Mouse (Mus musculus) bone marrow, adult 2 months (tissue): ENCODE measurements around the gene Hopx. TPM values are rescaled to one million over a fixed set of nuclear protein-coding genes. Genes with fewer than 3 reads are reported as not detected.

Experiments used
- H3K27ac ChIP-seq: fragments of 200-500 bp; 2 replicates; pipeline ENCODE4 v1.5.1; 2012; ENCODE audit warnings: low read depth, mild to moderate bottlenecking, control low read depth, inconsistent platforms, low read length; ENCODE audit not compliant: control insufficient read depth, poor library complexity, insufficient read depth
- H3K4me1 ChIP-seq: fragments of 200-500 bp; 2 replicates; pipeline ENCODE4 v1.6.1; 2011; ENCODE audit warnings: low read length; ENCODE audit not compliant: control insufficient read depth, insufficient read depth
- H3K4me3 ChIP-seq: fragments of 200-500 bp; replicated peaks from 2 replicates; pipeline ENCODE3; 2011; ENCODE audit warnings: mild to moderate bottlenecking, low read depth, low read length, control low read depth; ENCODE audit not compliant: control insufficient read depth
- CTCF ChIP-seq: fragments of 200-500 bp; IDR thresholded peaks from 2 replicates; pipeline ENCODE4 v1.5.1; 2011; ENCODE audit warnings: low read length, control low read depth; ENCODE audit not compliant: control insufficient read depth, insufficient read depth
- POLR2A ChIP-seq: fragments of 200-500 bp; IDR thresholded peaks from 2 replicates; pipeline ENCODE4 v1.6.1; 2011; ENCODE audit warnings: low read depth, mild to moderate bottlenecking, control low read depth, low read length, borderline replicate concordance; ENCODE audit not compliant: control insufficient read depth
- WGBS: fragments of 180-500 bp; shearing (Covaris S2); methylation state at CpG from one replicate; pipeline ENCODE4 v1.1.7; 2018; 5-methylcytosine and 5-hydroxymethylcytosine counted together
- polyA plus RNA-seq: library from polyadenylated mRNA; stranded (reverse); fragments of >200 nt; gene quantifications from 2 replicates; pipeline ENCODE4 v1.2.4, GENCODE M21; 2011; ENCODE audit warnings: low replicate concordance; ENCODE audit not compliant: missing spikeins, insufficient read depth, insufficient read length

Hopx gene
- polyA plus RNA-seq, 1 experiment, result 8.3 TPM

DNA sequence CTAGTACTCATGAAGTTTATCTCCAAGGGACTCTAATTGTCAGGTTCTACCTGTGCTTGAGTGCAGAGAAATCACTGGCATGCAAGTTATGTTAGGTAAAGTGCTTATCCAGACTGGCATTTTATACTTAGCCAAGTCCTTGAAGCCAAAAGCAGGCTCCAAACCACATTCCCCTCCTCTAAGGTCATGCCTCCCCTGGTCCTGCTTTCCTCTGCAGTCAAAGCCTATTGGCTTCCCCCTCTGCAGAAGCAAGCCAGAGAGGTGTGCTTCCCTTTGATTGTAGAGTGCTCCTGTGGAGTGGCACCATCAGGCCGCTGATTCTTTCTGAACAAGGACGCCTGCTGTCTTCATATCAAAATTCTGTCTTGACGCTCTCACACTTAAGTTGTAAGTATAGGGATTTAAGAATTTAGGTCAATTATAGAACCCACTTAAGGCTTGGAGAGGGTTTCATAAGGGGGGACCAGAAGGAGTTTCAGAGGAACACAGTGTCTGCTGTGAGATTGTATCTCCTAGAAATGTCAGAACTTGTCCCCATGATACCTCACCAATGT, 11.6 kb upstream of the Hopx start:
- H3K27ac ChIP-seq, result no peak overlapping the region
- 90% methylated on average over 3 of the region's 3 CpGs for WGBS
- no peak overlapping the region for H3K4me3 ChIP-seq
- TF ChIP-seq CTCF (no peak), POLR2A (no peak)
- H3K4me1 ChIP-seq, result peaks cover 4% of the 10 kb centered on the region

GRCm38 (mm10) chr5:77124817-77125283, 9.9 kb upstream of the Hopx start:
- no peak for TF ChIP-seq CTCF
- no peak for TF ChIP-seq POLR2A
- H3K4me1 ChIP-seq, result peaks cover 4% of the 10 kb centered on the region
- WGBS, result 20% methylated on average over 4 of the region's 4 CpGs
- H3K27ac ChIP-seq, result no peak overlapping the region
- H3K4me3 ChIP-seq, result no peak overlapping the region

DNA sequence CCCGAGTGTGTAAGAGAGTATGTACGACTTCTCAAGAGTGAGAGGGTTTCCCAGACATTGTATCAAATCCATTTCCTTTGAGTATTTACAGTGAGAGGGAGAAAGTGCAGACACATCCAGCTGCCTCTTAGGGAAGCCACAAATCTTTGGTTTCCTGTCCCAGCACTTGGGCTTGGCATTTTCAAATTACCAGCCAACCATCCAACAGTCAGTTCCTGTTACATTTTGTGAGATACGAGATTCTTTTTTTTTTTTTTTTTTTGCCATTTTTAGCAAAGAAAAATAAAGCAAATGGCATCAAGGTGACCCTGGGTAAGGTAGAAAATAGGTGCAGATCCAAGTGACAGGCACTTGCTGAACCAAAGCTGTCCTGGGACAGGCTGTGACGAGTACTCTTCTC, 9.2 kb upstream of the Hopx start:
- Histone ChIP-seq H3K27ac (peak overlapping the region; percentile 66), H3K4me1 (peaks cover 4% of the 10 kb centered on the region), H3K4me3 (no peak overlapping the region)
- no peak for TF ChIP-seq CTCF
- TF ChIP-seq POLR2A, result no peak
- 4% methylated on average over 4 of the region's 4 CpGs for WGBS

GRCm38 (mm10) chr5:77123597-77123996, 8.7 kb upstream of the Hopx start:
- 46% methylated on average over 9 of the region's 9 CpGs for WGBS
- Histone ChIP-seq H3K4me3 (no peak overlapping the region), H3K4me1 (peaks cover 4% of the 10 kb centered on the region), H3K27ac (no peak overlapping the region)
- no peak for TF ChIP-seq CTCF

GRCm38 (mm10) chr5:77122254-77123192, 7.6 kb upstream of the Hopx start:
- Histone ChIP-seq H3K4me1 (peaks cover 4% of the 10 kb centered on the region), H3K4me3 (no peak overlapping the region), H3K27ac (no peak overlapping the region)
- WGBS, result 73% methylated on average over 20 of the region's 20 CpGs
- TF ChIP-seq CTCF, result no peak
- no peak for TF ChIP-seq POLR2A

GRCm38 (mm10) chr5:77120701-77121100, 5.8 kb upstream of the Hopx start:
- Histone ChIP-seq H3K4me1 (peaks cover 4% of the 10 kb centered on the region), H3K27ac (no peak overlapping the region), H3K4me3 (no peak overlapping the region)
- TF ChIP-seq CTCF (no peak), POLR2A (no peak)
- 65% methylated on average over 7 of the region's 7 CpGs for WGBS

DNA sequence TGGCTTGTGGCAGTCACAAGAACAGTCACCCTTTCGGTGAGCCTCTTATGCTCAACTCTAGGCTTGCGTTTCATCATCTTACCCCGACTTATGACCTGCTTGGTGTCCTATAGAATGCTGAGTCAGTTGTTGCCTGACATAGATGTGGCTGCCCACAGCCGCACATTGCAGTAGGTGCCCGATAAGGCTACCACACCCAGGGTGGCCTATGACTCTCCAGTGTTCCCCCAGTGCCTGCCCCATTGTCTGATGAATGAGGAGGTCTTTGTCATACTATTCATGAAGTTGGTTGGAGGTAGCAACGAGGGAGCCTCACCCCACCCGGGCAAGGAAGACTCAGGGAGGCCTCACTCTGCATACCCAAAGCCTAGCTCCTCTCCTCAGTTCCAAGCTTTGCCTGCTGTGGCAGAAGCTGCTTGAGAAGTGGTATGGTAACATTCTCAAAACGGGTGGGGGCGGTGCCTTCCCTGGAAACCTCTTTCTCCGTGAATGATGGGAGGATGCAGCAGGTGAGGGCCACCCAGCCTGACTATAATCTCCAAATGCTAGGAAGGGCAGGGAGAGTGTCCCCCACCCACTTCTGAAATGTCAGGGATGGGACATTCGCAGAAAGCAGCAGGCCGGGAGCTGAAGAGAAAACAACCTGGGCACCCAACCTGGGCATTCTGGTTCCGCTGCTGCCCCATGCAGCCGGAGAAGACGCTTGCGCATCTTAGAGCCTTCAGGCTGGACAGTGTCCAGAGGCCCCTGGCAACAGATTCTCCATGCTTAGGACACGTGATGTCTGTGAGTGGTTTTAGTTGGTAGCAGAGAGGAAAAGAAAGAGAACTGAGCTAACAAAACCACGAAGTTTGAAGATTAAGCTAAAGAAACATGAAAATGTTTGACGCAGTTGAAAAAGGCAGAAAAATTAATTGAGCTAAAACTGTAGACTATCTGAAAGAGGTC, 4.8 kb upstream of the Hopx start:
- Histone ChIP-seq H3K4me3 (no peak overlapping the region), H3K27ac (peak overlapping the region; percentile 12; the same call in 1 of the 2 replicates), H3K4me1 (peaks cover 4% of the 10 kb centered on the region)
- TF ChIP-seq CTCF, result no peak
- TF ChIP-seq POLR2A, result no peak
- 64% methylated on average over 19 of the region's 19 CpGs for WGBS

GRCm38 (mm10) chr5:77115732-77116131, 811 bp upstream of the Hopx start:
- WGBS, result 80% methylated on average over 9 of the region's 9 CpGs
- no peak overlapping the region; the same call in 1 of the 2 replicates for H3K27ac ChIP-seq
- TF ChIP-seq CTCF (no peak), POLR2A (no peak)
- H3K4me1 ChIP-seq, result no peaks in the 10 kb centered on the region; the same call in 1 of the 2 replicates
- H3K4me3 ChIP-seq, result no peak overlapping the region
